Mouse (Mus musculus) mouse trophoblast stem cell (cell line): ENCODE measurements at regions not wholly inside any gene's neighbourhood (a gene's known extent, or its start where the extent isn't known, plus 50 kb on each side); places are given as distances from the start of the nearest gene placed in this dataset.
"Not testable (repeated sequence)": the region's sequence is repeated elsewhere in the genome, so short reads cannot be mapped to it uniquely, and the experiment has no call there.

ENCODE experiments used
- in situ Hi-C, 2 experiments: fragments of 300-500 bp; cut with MseI, MboI; formaldehyde crosslinking; loops; 2 replicates in 1 of 2; 3 replicates in 1 of 2; pipeline ENCODE4 v1.15.1; 2025

DNA sequence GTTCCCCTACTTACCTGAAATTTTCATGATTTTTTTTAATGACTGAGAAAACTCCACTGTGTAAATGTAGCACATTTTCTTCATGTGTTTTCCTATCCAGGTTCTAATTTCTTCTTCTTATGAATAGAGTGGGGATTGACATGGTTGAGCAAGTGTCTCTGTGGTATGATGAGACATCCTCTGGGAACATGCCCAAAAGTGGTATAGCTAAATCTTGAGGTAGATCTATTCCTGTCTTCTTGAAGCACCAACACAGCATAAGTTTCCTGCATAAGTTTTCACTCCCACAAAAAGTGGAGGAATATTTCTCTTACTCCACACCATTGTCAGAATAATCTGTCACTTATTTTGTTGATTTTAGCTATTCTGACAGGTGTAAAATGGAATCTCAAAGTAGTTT, 161.1 kb upstream of the Oprm1 start:
- in situ Hi-C loops, result no loop called here

DNA sequence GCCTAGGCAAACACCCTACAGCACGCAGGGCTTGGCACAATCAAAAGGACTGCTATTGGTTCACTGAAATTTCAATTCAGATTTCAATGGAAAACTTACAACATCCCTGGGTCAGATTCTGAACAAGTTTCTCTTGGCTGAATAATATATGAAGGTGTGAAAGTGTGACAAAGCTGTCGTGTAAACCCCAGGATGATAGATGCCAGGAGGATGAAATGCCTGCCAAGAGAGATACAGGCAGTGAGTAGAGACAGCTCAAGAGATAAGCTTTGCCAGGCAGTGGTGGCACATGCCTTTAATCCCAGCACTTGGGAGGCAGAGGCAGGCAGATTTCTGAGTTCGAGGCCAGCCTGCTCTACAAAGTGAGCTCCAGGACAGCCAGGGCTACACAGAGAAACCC, 159.7 kb upstream of the Oprm1 start:
- in situ Hi-C loops, result not testable (repeated sequence)

DNA sequence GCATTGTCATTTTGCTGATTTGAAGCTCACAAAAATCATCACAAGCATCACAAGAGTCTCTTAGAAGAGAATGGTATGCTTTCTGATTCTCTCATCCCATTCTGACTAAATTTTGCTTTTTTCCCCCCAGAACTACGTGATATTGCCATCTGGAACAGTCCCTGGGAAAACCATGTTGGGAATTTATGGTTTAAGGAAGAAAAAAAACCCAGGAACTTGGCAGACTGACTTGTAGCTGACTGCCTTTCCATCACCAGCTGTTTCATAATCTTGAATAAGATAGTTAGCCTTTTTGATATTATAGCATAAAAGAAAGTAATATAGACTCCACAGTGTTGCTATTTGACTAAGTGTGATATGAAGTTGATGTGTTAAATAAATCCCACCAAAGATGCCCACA, 110.7 kb upstream of the Oprm1 start:
- in situ Hi-C loops, result no loop called here

DNA sequence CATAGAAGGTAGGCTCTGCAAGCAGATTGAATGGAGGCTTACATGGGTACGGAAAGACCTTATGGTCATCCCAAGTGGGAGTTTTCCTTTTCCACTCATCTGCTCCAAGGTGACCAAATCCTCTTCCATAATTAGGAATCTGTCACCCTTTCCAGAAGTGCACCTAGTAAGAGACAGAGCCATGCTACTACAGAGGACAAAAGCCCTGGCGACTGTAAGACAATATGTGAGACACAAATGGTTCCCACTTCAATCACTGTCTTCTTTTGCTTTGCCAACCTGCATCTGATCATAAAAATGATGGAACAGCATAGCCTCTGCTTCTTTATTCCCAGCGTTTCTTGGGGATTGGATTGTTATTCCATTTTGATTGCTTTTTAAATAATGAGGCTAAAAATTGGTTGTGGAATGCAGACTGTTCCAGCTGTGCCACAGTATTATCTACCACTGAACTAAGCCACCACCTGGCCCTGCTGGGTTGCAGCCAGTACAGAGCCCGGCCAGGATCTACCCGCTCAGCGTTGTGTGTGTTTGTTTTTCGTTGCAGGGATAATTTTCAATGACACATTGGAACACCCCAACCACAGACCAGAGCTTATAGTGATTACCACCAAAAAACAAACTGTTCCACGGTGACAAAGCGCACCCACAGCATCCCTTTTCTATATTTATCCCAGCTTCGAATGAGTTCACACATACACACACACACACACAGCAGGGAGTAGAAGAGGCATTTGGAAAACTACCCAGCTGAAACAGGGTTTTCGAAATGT, 72.8 kb upstream of the Oprm1 start:
- in situ Hi-C loops, result loop anchor here in 1 of 2 experiments (25.0 kb wide), 1 partner anchor 648 kb away; no protein-coding TSS in a partner anchor

DNA sequence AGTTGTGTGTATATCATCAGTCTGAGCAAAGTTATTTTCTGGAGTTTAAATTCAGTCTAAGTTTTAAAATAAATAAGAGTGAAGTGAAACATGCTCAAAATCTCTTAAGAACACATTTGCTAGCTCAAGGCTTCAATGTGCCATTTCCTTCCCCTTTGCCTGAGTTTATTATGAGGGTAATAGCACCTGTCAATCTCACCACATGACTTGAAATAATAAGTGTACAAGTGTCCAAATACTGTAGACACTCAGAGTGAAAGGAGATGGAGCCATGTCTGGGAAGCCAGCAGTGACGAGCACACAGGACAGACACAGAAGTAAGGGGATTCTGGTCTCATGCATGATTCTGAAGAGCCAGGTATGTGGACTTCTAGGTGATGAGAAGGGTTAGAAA, 72.2 kb upstream of the Oprm1 start:
- in situ Hi-C loops, result loop anchor here in 1 of 2 experiments (25.0 kb wide), 1 partner anchor 649 kb away; no protein-coding TSS in a partner anchor
